Mouse (Mus musculus): ENCODE measurements at regions not wholly inside any gene's neighbourhood (a gene's known extent, or its start where the extent isn't known, plus 50 kb on each side); places are given as distances from the start of the nearest gene placed in this dataset.
A peak's percentile ranks its signal among the peaks of the same experiment; 100 is the strongest.

- TF ChIP-seq POU5F1 (IDR thresholded peaks at IDR 0.05; ENCODE audit: borderline replicate concordance, low read length), result no peak
- TF ChIP-seq CTCF (conservative IDR thresholded peaks at IDR 0.05; ENCODE audit: low read length), result peak; percentile 66
- no peak for TF ChIP-seq NANOG (IDR thresholded peaks at IDR 0.05; ENCODE audit: borderline replicate concordance, low read length)
- Histone ChIP-seq H3K4me1 (replicated peaks; ENCODE audit: low read depth, low read length) (no peaks in the 10 kb centered on the region), H3K36me3 (ENCODE audit: insufficient read depth, low read length) (no peaks in the 10 kb centered on the region), H3K27me3 (ENCODE audit: insufficient read depth, low read length) (no peaks in the 10 kb centered on the region), H3K9me3 (ENCODE audit: low read length) (no peaks in the 10 kb centered on the region), H3K4me3 (replicated peaks; ENCODE audit: low read length) (no peak overlapping the region)
These were observed 280.6 kb upstream of the Zdhhc25 start for GRCm38 (mm10) chr15:88319527-88319926.

DNA sequence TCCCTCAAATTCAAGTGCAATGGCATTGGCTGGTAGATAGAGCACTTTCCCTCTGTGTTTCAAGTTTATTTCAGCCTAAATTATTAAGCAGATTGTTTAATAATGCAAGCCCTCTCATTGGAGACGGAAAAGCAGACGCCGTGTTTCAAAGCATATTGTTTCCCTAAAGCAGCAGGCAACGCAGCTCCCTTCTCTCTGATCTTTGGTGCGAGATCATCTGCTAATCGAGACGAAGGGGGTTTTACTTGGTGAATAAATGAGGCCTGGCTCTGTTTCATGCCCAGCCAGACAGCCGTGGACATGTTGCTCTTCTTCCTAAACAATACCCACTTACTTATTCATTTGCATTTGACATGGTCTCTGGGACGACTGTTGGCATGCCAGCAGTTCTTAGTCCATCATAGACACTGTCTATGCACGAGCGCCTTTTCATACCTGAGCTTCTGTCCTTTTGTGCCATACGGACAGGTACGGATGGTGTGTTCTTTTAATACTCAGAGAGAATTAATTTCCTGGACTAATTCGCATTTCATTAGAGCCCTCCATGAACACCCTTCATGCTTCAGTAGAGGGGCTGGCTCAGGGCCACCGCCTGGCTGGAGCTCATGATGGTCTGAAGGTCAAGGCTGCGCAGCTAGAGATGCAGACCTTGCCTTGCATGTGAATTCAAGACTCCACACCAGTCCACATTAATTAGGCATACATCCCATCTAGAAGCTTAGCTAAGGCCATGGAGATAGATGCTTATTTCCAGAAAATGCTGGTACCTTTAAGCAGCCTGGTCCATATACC lies 276.3 kb upstream of the Zdhhc25 start:
- no peak overlapping the region for H3K4me3 ChIP-seq (replicated peaks; ENCODE audit: low read length)
- no peak for TF ChIP-seq POU5F1 (IDR thresholded peaks at IDR 0.05; ENCODE audit: borderline replicate concordance, low read length)
- TF ChIP-seq NANOG (IDR thresholded peaks at IDR 0.05; ENCODE audit: borderline replicate concordance, low read length), result no peak
- no peak for TF ChIP-seq CTCF (conservative IDR thresholded peaks at IDR 0.05; ENCODE audit: low read length)
- no peaks in the 10 kb centered on the region for H3K4me1 ChIP-seq (replicated peaks; ENCODE audit: low read depth, low read length)
- H3K36me3 ChIP-seq (ENCODE audit: insufficient read depth, low read length), result no peaks in the 10 kb centered on the region
- H3K27me3 ChIP-seq (ENCODE audit: insufficient read depth, low read length), result peaks cover 4% of the 10 kb centered on the region; the same call in 1 of the 2 replicates
- H3K9me3 ChIP-seq (ENCODE audit: low read length), result no peaks in the 10 kb centered on the region

- Histone ChIP-seq H3K27me3 (ENCODE audit: insufficient read depth, low read length) (peaks cover 6% of the 10 kb centered on the region; the same call in 1 of the 2 replicates), H3K4me1 (replicated peaks; ENCODE audit: low read depth, low read length) (no peaks in the 10 kb centered on the region), H3K9me3 (ENCODE audit: low read length) (no peaks in the 10 kb centered on the region), H3K36me3 (ENCODE audit: insufficient read depth, low read length) (no peaks in the 10 kb centered on the region), H3K4me3 (replicated peaks; ENCODE audit: low read length) (no peak overlapping the region)
- TF ChIP-seq POU5F1 (IDR thresholded peaks at IDR 0.05; ENCODE audit: borderline replicate concordance, low read length), result no peak
These were observed 275.0 kb upstream of the Zdhhc25 start for GRCm38 (mm10) chr15:88325108-88325507.

DNA sequence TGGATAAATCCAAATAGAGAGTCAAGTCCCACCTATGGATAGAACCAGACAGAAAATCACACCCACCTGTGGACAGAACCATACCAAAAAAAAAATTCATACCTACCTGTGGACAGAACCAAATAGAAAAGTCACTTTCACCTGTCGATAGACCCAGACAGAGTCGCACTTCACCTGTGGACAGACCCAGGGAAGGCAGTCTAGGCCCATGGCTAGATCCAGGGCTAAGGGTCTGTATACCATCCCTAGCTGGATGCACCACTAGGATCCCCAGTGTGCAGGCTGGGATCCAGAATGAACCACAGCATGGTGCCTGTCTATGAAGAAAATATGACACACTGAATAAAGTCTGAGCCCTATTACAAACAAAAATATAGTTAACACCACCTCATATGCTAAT lies 246.9 kb upstream of the Zdhhc25 start:
- Histone ChIP-seq H3K9me3 (ENCODE audit: low read length) (no peaks in the 10 kb centered on the region), H3K36me3 (ENCODE audit: insufficient read depth, low read length) (no peaks in the 10 kb centered on the region), H3K4me3 (replicated peaks; ENCODE audit: low read length) (no peak overlapping the region), H3K4me1 (replicated peaks; ENCODE audit: low read depth, low read length) (no peaks in the 10 kb centered on the region), H3K27me3 (ENCODE audit: insufficient read depth, low read length) (no peaks in the 10 kb centered on the region)
- TF ChIP-seq POU5F1 (IDR thresholded peaks at IDR 0.05; ENCODE audit: borderline replicate concordance, low read length) (no peak), CTCF (conservative IDR thresholded peaks at IDR 0.05; ENCODE audit: low read length) (no peak), NANOG (IDR thresholded peaks at IDR 0.05; ENCODE audit: borderline replicate concordance, low read length) (no peak)

DNA sequence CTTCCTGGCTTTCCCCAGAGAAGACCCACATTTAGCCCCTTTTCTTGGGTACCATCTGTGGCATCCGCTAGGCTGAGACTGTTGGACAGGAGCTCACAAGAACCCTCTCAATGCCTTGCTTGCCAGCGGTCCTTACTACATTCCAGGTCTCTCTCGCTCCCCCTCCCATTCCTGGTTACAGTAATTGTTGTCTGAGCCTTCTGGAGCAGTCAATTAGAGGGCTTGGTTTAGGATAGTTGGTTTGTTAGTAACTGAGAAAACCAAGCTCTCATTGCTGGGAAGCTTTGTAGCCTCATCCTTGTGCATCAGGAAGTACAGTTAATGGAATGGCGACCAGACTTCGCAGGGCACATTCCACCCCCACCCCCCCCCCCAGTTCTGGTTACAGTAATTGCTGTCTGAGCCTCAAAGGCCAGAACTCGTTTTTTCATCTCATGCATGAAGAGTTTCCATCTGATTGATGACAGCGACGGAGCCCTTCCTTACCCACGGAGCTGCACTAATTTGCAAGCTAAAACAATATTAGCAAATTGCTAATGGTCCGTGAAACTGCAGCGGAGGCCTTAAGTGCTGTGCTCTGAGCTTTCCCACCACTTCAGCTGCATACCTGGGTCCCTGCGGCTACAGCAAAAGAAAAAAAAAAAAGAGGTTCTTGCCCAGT lies 239.6 kb upstream of the Zdhhc25 start:
- Histone ChIP-seq H3K4me1 (replicated peaks; ENCODE audit: low read depth, low read length) (no peaks in the 10 kb centered on the region; the same call in 1 of the 2 replicates), H3K4me3 (replicated peaks; ENCODE audit: low read length) (no peak overlapping the region), H3K9me3 (ENCODE audit: low read length) (no peaks in the 10 kb centered on the region), H3K27me3 (ENCODE audit: insufficient read depth, low read length) (no peaks in the 10 kb centered on the region), H3K36me3 (ENCODE audit: insufficient read depth, low read length) (no peaks in the 10 kb centered on the region)
- no peak for TF ChIP-seq CTCF (conservative IDR thresholded peaks at IDR 0.05; ENCODE audit: low read length)
- TF ChIP-seq NANOG (IDR thresholded peaks at IDR 0.05; ENCODE audit: borderline replicate concordance, low read length), result no peak
- TF ChIP-seq POU5F1 (IDR thresholded peaks at IDR 0.05; ENCODE audit: borderline replicate concordance, low read length), result no peak

DNA sequence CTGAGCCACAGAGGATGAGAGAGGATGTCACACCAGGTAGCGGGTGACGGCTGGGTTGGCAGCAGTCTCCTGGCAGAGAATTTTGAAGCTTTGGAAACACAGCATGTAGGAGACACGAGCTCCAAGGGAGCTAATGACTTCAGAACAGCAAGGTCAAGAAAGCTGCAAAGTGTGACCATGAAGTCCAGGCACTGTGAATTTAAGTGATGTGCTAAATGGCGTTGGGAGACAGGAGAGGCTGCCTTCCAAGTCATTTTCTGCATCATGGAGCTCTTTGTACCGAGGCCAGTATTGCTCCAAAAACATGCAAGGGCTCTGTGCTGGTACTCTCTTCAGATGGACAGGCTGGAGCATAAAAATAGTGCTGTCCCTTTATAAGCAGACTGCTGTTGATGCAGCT lies 238.8 kb upstream of the Zdhhc25 start:
- Histone ChIP-seq H3K9me3 (ENCODE audit: low read length) (no peaks in the 10 kb centered on the region), H3K4me3 (replicated peaks; ENCODE audit: low read length) (no peak overlapping the region), H3K36me3 (ENCODE audit: insufficient read depth, low read length) (no peaks in the 10 kb centered on the region), H3K27me3 (ENCODE audit: insufficient read depth, low read length) (no peaks in the 10 kb centered on the region), H3K4me1 (replicated peaks; ENCODE audit: low read depth, low read length) (no peaks in the 10 kb centered on the region; the same call in 1 of the 2 replicates)
- TF ChIP-seq NANOG (IDR thresholded peaks at IDR 0.05; ENCODE audit: borderline replicate concordance, low read length) (no peak), CTCF (conservative IDR thresholded peaks at IDR 0.05; ENCODE audit: low read length) (no peak), POU5F1 (IDR thresholded peaks at IDR 0.05; ENCODE audit: borderline replicate concordance, low read length) (no peak)

DNA sequence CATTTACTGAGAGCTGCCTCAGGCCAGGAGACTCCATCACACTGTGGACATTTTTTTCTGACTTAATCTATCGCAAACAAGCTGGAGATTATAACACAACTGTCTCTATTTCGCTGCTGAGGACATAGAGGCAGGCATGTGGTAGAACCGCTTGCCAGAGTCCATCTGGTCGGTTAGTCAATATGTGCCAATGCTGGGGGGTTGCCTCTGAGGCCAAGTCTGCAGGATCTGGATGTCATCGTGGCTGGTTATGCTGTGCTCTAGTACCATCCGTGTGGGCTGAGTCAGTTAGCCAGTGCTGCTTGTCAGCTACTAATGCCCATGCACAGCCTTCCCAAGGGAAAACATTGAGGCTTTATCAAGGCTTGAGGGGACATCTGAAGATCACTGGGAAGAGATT lies 237.1 kb upstream of the Zdhhc25 start:
- TF ChIP-seq CTCF (conservative IDR thresholded peaks at IDR 0.05; ENCODE audit: low read length), result no peak
- no peak for TF ChIP-seq POU5F1 (IDR thresholded peaks at IDR 0.05; ENCODE audit: borderline replicate concordance, low read length)
- no peak for TF ChIP-seq NANOG (IDR thresholded peaks at IDR 0.05; ENCODE audit: borderline replicate concordance, low read length)
- H3K27me3 ChIP-seq (ENCODE audit: insufficient read depth, low read length), result no peaks in the 10 kb centered on the region
- H3K4me3 ChIP-seq (replicated peaks; ENCODE audit: low read length), result no peak overlapping the region
- no peaks in the 10 kb centered on the region for H3K36me3 ChIP-seq (ENCODE audit: insufficient read depth, low read length)
- no peaks in the 10 kb centered on the region for H3K9me3 ChIP-seq (ENCODE audit: low read length)
- no peaks in the 10 kb centered on the region; the same call in 1 of the 2 replicates for H3K4me1 ChIP-seq (replicated peaks; ENCODE audit: low read depth, low read length)

GRCm38 (mm10) chr15:88370366-88370765 lies 229.7 kb upstream of the Zdhhc25 start:
- H3K36me3 ChIP-seq (ENCODE audit: insufficient read depth, low read length), result no peaks in the 10 kb centered on the region
- TF ChIP-seq NANOG (IDR thresholded peaks at IDR 0.05; ENCODE audit: borderline replicate concordance, low read length) (no peak), POU5F1 (IDR thresholded peaks at IDR 0.05; ENCODE audit: borderline replicate concordance, low read length) (no peak), CTCF (conservative IDR thresholded peaks at IDR 0.05; ENCODE audit: low read length) (no peak)
- H3K27me3 ChIP-seq (ENCODE audit: insufficient read depth, low read length), result no peaks in the 10 kb centered on the region
- no peaks in the 10 kb centered on the region for H3K9me3 ChIP-seq (ENCODE audit: low read length)
- H3K4me3 ChIP-seq (replicated peaks; ENCODE audit: low read length), result no peak overlapping the region
- no peaks in the 10 kb centered on the region for H3K4me1 ChIP-seq (replicated peaks; ENCODE audit: low read depth, low read length)
